Mouse (Mus musculus): ENCODE data around the gene P2rx4. TPM values are rescaled to one million over a fixed set of nuclear protein-coding genes. Genes with fewer than 3 reads are reported as not detected.

Gene P2rx4
- polyA plus RNA-seq, 1 experiment from 2014 or later = 16.6 TPM

DNA sequence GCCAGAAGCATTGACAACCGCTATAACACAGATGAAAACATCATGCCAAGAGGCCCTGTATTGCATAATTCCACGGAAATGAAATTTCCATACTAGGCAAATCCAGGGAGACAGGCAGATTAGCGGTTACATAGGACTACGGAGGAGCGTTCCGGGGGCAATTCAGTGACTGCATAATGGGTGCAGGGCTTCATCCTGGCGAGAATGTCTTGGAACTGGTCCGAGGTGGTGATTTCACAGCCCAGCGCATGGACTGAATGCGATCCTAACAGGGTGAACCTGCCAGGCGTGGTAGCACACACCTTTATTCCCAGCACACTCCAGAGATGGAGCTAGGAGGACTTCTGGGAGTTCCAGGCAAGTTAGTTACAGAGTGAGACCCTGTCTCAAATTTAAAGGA lies 59.9 kb downstream of the P2rx4 start:
- Histone ChIP-seq H3K9ac (no peak overlapping the region), H3K27me3 (no peaks in the 10 kb centered on the region), H3K36me3 (no peaks in the 10 kb centered on the region), H3K4me3 (no peak overlapping the region), H3K27ac (no peak overlapping the region), H3K4me1 (peaks cover 26% of the 10 kb centered on the region), H3K9me3 (no peaks in the 10 kb centered on the region), H3K4me2 (no peak overlapping the region)
- no peak for ATAC-seq (ENCODE audit: borderline replicate concordance, extremely low read depth, low FRiP score, low TSS enrichment)
- WGBS = 91% methylated on average over 11 of the region's 11 CpGs

DNA sequence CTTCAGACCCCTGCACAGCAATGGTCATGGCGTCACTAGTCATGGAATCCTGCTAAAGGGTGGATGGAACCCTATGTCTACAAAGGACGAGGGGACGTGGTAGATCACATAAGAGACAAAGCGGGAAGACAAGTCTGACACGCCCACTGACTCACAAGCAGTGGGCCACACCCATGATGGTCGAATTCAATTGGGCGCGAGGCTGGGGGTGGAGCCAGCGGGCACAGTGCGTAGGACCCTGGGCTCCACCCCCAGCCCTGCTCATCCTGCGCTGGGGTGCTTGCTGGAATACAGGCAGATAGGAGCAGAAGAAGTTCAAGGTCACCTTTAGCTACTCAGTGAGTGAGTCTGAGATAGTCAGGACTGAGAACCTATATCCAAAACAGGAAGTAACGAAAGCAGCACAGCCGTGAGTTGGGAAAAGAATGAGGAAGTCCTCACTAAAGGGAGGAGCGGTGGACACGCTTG lies 61.8 kb downstream of the P2rx4 start:
- H3K27ac ChIP-seq = 0 out of 2 replicates have a peak overlapping the region, but pooled peaks have one; percentile 12
- no peaks in the 10 kb centered on the region for H3K27me3 ChIP-seq
- H3K9me3 ChIP-seq = no peaks in the 10 kb centered on the region
- 81% methylated on average over 15 of the region's 15 CpGs for WGBS
- H3K36me3 ChIP-seq = no peaks in the 10 kb centered on the region; the same call in 1 of the 2 replicates
- H3K4me3 ChIP-seq = no peak overlapping the region
- no peak for ATAC-seq (ENCODE audit: borderline replicate concordance, extremely low read depth, low FRiP score, low TSS enrichment)
- peaks cover 17% of the 10 kb centered on the region for H3K4me1 ChIP-seq
- H3K9ac ChIP-seq = no peak overlapping the region
- no peak overlapping the region for H3K4me2 ChIP-seq

DNA sequence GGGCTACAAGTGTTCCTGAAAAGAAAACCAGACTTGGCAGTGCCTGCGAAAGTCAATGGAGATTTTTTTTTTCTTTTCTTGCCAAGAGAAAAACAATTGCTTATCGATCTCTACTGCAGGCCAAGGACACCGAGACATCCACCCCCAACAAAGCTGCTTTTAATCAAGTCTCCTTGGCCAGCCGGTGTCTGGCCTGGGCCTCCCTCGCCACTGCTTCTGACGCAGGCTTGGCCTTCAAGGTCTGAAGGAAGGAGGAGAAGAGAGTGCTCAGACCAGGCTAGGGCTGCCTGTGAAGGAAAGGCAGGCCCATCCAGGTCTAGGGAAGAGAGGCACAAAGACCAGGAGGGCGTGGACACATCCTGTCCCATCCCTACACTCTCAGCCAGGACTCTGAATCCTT lies 63.0 kb downstream of the P2rx4 start:
- WGBS = 52% methylated on average over 7 of the region's 7 CpGs
- peaks cover 17% of the 10 kb centered on the region for H3K4me1 ChIP-seq

DNA sequence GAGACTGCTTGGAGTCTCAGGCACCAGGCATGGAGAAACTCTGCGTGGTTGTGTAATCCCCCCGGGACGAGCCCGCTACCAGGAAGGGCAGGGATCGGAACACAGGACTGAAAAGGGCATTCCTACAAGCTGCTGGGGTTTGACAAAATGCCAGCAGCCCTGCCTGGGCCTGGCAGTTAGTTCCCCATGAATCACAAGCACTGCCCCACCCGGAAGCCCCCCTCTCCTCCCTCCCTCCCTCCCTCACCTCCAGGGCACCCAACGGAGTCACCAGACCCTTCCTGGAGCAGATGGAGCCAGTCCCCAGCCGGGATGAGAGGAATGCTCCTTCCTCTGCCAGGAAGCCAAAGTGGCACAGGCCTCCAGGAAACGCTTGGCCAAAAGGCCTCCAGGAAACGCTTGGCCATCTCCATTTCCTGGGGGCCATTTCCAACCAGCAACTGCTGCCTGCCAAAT lies 63.5 kb downstream of the P2rx4 start:
- peaks cover 20% of the 10 kb centered on the region for H3K4me1 ChIP-seq
- no peaks in the 10 kb centered on the region; the same call in 1 of the 2 replicates for H3K36me3 ChIP-seq
- WGBS = 37% methylated on average over 10 of the region's 10 CpGs
- ATAC-seq (ENCODE audit: borderline replicate concordance, extremely low read depth, low FRiP score, low TSS enrichment) = peak; percentile 77; the same call in 1 of the 2 replicates
- H3K4me3 ChIP-seq = no peak overlapping the region
- peak overlapping the region; percentile 92 for H3K27ac ChIP-seq
- H3K4me2 ChIP-seq = peak overlapping the region; percentile 37; the same call in 1 of the 2 replicates
- no peaks in the 10 kb centered on the region for H3K27me3 ChIP-seq
- no peak overlapping the region for H3K9ac ChIP-seq
- H3K9me3 ChIP-seq = no peaks in the 10 kb centered on the region

More for the DNA sequence above, 63.0 kb downstream of the P2rx4 start:
- 0 out of 2 replicates have a peak overlapping the region, but pooled peaks have one; percentile 10 for H3K9ac ChIP-seq
- peak overlapping the region; percentile 92 for H3K27ac ChIP-seq
- peak overlapping the region; percentile 37; the same call in 1 of the 2 replicates for H3K4me2 ChIP-seq
- no peak overlapping the region for H3K4me3 ChIP-seq
- no peaks in the 10 kb centered on the region; the same call in 1 of the 2 replicates for H3K36me3 ChIP-seq
- peak; percentile 35 for ATAC-seq (ENCODE audit: borderline replicate concordance, extremely low read depth, low FRiP score, low TSS enrichment)
- no peaks in the 10 kb centered on the region for H3K9me3 ChIP-seq
- no peaks in the 10 kb centered on the region for H3K27me3 ChIP-seq

DNA sequence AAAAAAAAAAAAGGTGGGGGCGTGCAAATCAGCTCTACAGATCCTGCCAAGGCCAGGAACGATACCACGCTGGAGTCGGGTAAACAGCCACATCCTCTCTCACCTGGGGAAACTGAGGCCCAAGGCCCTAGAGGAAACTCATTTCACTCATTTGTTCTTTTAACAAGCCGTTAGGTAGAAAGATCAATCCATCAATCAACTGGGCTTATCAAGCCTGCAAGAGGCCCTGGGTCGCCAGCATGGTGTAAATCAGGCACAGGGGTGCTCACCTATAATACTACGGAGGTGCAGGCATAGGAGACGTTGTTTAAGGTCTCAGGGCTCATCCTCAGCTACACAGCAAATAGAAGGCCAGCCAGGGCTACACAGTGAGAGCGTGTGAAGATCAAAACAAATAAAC lies 64.1 kb downstream of the P2rx4 start:
- no peaks in the 10 kb centered on the region; the same call in 1 of the 2 replicates for H3K36me3 ChIP-seq
- H3K27ac ChIP-seq = peak overlapping the region; percentile 92
- H3K4me3 ChIP-seq = no peak overlapping the region
- WGBS = 77% methylated on average over 9 of the region's 9 CpGs
- H3K9ac ChIP-seq = no peak overlapping the region
- H3K4me1 ChIP-seq = peaks cover 20% of the 10 kb centered on the region
- no peaks in the 10 kb centered on the region for H3K27me3 ChIP-seq
- no peaks in the 10 kb centered on the region for H3K9me3 ChIP-seq
- ATAC-seq (ENCODE audit: borderline replicate concordance, extremely low read depth, low FRiP score, low TSS enrichment) = no peak
- no peak overlapping the region; the same call in 1 of the 2 replicates for H3K4me2 ChIP-seq

DNA sequence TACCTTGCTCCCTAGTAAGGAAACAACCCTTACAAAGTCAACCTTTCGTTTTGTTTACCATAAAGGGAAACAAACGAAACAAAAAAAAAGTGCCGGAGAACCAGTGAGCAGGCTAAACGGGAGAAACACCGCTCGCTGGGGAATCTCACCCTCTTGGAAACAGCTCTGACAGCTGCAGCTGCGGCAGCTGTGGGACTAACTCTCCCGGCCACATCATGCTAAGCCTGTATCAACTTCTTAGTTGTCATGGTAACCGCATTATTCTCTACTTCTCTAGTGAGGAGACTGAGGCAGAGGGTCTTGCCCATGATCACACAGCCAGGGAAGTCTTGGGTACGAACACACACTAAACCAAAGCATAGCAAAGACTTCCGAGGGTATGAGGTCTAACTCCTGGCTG lies 66.4 kb downstream of the P2rx4 start:
- WGBS = 74% methylated on average over 11 of the region's 11 CpGs
- Histone ChIP-seq H3K4me1 (peaks cover 30% of the 10 kb centered on the region), H3K27me3 (no peaks in the 10 kb centered on the region)

DNA sequence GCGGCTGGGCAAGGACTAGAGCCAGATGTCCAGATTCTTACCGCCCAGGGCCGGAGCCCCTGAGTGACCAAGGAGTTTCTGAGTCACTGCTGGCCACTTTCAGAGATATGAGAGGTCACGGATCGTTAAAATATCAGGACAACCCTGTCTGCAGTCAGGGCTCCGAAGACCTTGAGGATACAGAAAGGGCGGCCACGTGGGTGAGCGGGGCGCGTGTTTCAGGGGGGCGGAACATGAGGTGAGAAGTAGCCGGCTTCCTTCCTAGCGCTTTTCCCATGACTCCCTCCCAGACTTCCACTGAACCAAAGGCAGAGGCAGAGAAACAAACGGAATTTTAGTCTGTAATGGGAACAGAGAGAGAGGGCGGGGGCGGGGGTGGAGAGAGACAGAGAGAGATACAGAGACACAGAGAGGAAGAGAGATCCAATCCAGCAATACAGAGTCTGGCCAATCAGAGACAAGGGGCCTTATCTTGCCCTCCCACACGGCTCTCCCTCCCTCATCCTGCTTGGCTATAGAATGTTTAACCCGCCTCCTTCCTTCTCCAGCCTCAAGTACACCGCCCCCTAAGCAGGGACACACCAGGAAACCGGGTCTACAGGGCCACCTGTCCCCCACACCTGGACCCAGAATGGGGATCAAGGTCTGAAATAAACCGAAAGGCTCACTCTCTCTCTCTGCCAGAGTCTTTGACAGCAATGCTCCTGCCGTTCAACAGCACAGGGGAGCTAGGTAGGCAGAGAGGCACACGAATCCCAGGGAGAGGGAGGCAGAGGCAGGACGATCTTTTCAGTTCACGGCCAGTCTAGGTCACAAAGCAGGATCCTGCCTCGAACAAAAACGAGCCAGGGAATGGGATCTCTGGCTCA lies 67.6 kb downstream of the P2rx4 start:
- no peak overlapping the region for H3K4me2 ChIP-seq
- no peaks in the 10 kb centered on the region for H3K27me3 ChIP-seq
- H3K27ac ChIP-seq = no peak overlapping the region
- H3K4me1 ChIP-seq = peaks cover 33% of the 10 kb centered on the region
- ATAC-seq (ENCODE audit: borderline replicate concordance, extremely low read depth, low FRiP score, low TSS enrichment) = no peak
- no peak overlapping the region for H3K4me3 ChIP-seq
- no peak overlapping the region for H3K9ac ChIP-seq
- 63% methylated on average over 28 of the region's 28 CpGs for WGBS
- no peaks in the 10 kb centered on the region; the same call in 1 of the 2 replicates for H3K36me3 ChIP-seq
- no peaks in the 10 kb centered on the region for H3K9me3 ChIP-seq

More for the DNA sequence above, 66.4 kb downstream of the P2rx4 start:
- H3K4me3 ChIP-seq = no peak overlapping the region
- no peak overlapping the region for H3K27ac ChIP-seq
- H3K9me3 ChIP-seq = no peaks in the 10 kb centered on the region
- no peak for ATAC-seq (ENCODE audit: borderline replicate concordance, extremely low read depth, low FRiP score, low TSS enrichment)
- H3K4me2 ChIP-seq = no peak overlapping the region
- no peaks in the 10 kb centered on the region; the same call in 1 of the 2 replicates for H3K36me3 ChIP-seq
- H3K9ac ChIP-seq = no peak overlapping the region

DNA sequence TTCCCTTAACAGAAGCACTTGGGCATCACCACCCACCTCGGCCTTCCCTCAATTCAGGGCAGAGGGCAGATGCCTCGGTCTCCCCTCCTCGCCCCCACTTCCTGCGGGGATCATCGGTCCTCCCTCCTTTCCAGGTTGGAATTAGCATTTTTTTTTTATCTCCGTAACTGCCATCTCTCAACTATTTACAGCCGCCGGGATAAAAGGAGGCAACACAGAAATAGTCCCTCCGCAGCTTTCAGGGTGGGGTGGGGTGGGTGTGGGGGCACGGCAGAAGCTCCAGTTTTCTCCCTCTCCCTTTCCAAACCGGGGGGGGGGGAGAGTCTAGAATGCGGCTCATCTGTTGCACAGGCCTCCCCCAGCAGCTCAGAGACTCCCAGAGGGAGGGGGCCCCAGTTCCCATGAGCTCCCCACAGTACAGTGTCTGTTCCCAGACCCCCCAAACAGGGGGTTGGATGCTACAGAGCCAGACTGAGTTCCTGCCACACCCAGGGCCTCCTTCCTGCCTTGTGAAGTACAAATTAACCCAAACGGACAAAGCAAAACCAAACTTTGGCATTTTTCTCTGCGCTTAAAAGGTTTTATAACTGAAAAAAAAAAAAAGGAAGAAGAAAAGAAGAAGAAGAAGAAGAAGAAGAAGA lies 68.4 kb downstream of the P2rx4 start:
- Histone ChIP-seq H3K4me3 (no peak overlapping the region), H3K9me3 (no peaks in the 10 kb centered on the region), H3K9ac (no peak overlapping the region), H3K4me1 (peaks cover 28% of the 10 kb centered on the region), H3K27me3 (no peaks in the 10 kb centered on the region), H3K27ac (no peak overlapping the region), H3K4me2 (no peak overlapping the region), H3K36me3 (no peaks in the 10 kb centered on the region; the same call in 1 of the 2 replicates)
- no peak for ATAC-seq (ENCODE audit: borderline replicate concordance, extremely low read depth, low FRiP score, low TSS enrichment)
- WGBS = 86% methylated on average over 12 of the region's 14 CpGs

DNA sequence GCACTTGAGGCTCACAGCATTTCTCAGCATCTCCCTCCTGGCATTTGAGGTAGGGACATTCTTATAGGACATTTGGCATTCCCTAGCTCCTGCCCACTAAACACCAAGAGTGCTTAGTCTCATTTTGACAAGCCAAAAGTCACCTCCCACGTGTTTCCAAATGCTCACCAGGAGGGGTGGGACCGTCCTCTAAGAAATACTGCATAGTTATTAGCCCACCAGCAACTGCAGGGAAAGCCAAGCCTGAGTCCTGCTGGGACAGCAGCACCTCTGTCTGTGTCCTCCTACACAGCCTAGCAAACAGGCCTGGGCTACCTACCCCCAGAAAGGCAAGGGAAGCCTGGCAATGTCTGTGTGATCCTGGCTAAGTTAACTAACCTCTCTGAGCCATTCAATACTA lies 70.0 kb downstream of the P2rx4 start:
- Histone ChIP-seq H3K4me1 (peaks cover 19% of the 10 kb centered on the region), H3K4me3 (no peak overlapping the region), H3K4me2 (no peak overlapping the region), H3K27ac (no peak overlapping the region), H3K36me3 (no peaks in the 10 kb centered on the region; the same call in 1 of the 2 replicates), H3K9me3 (no peaks in the 10 kb centered on the region), H3K27me3 (no peaks in the 10 kb centered on the region), H3K9ac (no peak overlapping the region)
- WGBS = 53% methylated on average over 2 of the region's 2 CpGs
- ATAC-seq (ENCODE audit: borderline replicate concordance, extremely low read depth, low FRiP score, low TSS enrichment) = no peak

DNA sequence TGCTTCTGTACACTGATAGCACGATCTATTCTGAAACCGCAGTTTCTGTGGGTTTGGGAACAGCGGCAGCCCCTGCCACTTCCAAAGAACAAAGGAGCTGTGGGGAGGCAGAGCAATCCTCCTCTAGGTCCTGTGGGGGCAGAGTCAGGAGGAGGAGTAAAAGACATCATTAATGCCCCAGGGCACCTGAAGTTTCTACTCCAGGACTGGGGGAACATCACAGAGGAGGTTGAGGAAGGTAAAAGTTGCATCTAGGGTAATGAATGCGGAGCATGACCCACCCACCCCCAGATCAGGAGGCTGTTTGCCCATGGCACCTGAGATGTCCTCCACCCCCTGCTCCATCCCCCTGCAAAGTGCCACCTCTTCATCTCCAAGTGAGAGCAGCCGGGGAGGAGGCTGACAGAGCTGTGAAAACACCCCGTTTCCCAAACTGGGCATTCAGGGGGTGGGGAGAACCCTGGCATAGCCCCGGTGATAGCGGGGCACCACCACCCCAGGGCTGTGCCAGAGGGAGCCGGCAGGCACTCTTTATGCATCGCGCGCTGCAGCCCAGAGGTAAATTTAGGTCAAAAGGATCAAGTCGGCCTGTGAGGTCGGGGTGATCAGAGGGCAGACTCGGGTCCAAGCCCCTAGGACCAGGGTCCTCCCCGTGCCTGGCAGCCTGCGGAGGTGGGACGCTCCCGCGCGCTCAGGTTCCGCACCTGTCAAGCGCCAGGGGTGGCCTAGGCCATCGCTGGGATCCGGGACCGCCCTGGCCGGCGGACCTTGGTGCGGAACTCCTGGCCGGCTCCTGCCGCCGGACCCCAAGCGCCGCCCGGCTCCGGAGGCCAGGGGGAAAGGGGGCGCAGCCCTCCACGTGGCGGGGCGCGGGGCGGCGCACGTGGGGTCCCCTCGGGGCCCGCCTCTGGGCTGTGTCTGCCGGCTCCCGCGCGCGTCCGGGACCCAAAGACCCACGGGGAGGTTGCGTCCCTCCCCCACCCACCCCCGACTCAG lies 71.2 kb downstream of the P2rx4 start:
- peaks cover 19% of the 10 kb centered on the region for H3K4me1 ChIP-seq
- WGBS = 1% methylated on average over 48 of the region's 55 CpGs

More for the DNA sequence above, 71.2 kb downstream of the P2rx4 start:
- H3K27me3 ChIP-seq = no peaks in the 10 kb centered on the region
- H3K27ac ChIP-seq = peak overlapping the region; percentile 91
- peak; percentile 58 for ATAC-seq (ENCODE audit: borderline replicate concordance, extremely low read depth, low FRiP score, low TSS enrichment)
- H3K4me2 ChIP-seq = peak overlapping the region; percentile 89
- H3K36me3 ChIP-seq = no peaks in the 10 kb centered on the region
- peak overlapping the region; percentile 87 for H3K9ac ChIP-seq
- H3K9me3 ChIP-seq = no peaks in the 10 kb centered on the region
- H3K4me3 ChIP-seq = peak overlapping the region; percentile 75

All from lung, embryonic 15.5 days (tissue).